Mouse (Mus musculus): ENCODE results near the gene Vcan. TPM values are rescaled to one million over a fixed set of nuclear protein-coding genes. Genes with fewer than 3 reads are reported as not detected.

Gene Vcan
- total and polyA plus RNA-seq, 2 experiments from 2014 or later: 25.0 to 70.9 TPM

DNA sequence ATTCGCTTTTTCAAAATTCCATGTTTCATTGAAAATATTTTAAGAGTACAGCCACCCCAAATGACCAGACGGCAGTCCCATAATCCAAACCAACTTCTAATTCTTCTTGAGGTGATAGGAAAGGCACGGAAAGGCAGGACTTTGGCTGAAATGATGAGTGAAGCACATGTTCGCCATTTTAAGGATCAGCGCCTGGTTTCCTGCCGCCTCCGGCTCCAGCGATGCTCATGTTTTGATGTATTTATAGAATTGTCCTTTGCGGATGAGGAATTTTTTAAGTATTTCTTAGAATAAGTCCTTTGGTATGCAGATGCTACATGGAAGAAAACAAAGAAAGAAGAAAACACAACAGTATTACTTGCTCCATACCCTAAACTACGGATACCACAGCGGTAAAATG lies 85.3 kb downstream of the Vcan start:
- no peak for DNase-seq
- no peak overlapping the region for H3K9ac ChIP-seq
- 96% methylated on average over 11 of the region's 11 CpGs for WGBS

DNA sequence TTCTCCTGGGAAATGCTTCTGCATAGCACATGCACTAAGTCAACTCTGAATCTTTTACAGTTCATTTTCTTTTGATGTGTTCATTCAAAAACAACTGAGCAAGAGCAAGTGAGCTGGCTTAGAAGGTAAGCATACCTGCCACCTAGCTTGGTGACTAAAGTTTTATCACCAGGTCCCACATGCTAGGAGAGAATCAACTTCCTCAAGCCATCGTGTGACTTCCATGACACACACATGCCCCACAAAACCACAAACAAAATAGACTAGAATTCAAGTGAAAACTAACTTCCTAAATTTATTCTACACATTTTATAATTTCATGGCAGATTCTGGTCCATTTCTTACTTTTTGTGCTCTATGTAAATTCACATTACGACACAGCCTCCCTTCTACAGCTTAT lies 89.0 kb downstream of the Vcan start:
- WGBS: 90% methylated on average over 2 of the region's 2 CpGs
- H3K36me3 ChIP-seq (ENCODE audit: insufficient read depth): peaks cover 4% of the 10 kb centered on the region; the same call in 1 of the 2 replicates
- H3K4me1 ChIP-seq (ENCODE audit: insufficient read depth): no peaks in the 10 kb centered on the region
- H3K27me3 ChIP-seq (ENCODE audit: insufficient read depth, low read length): no peaks in the 10 kb centered on the region
- no peaks in the 10 kb centered on the region for H3K9me3 ChIP-seq (ENCODE audit: low read length)
- TF ChIP-seq CTCF (IDR thresholded peaks at IDR 0.05; ENCODE audit: low read depth): no peak
- H3K4me3 ChIP-seq (ENCODE audit: low read depth, low read length): no peak overlapping the region
- H3K4me2 ChIP-seq (ENCODE audit: low read depth): no peak overlapping the region
- H3K9ac ChIP-seq: no peak overlapping the region
- DNase-seq (no peak), ATAC-seq (no peak)
- H3K27ac ChIP-seq (ENCODE audit: low read depth, low read length): no peak overlapping the region

More for the DNA sequence above, 85.3 kb downstream of the Vcan start:
- no peak for TF ChIP-seq CTCF (IDR thresholded peaks at IDR 0.05; ENCODE audit: low read depth)
- Histone ChIP-seq H3K9me3 (ENCODE audit: low read length) (no peaks in the 10 kb centered on the region), H3K27ac (ENCODE audit: low read depth, low read length) (no peak overlapping the region), H3K4me2 (ENCODE audit: low read depth) (no peak overlapping the region), H3K36me3 (ENCODE audit: insufficient read depth) (peaks cover 13% of the 10 kb centered on the region), H3K4me3 (ENCODE audit: low read depth, low read length) (no peak overlapping the region), H3K27me3 (ENCODE audit: insufficient read depth, low read length) (no peaks in the 10 kb centered on the region), H3K4me1 (ENCODE audit: insufficient read depth) (no peaks in the 10 kb centered on the region)
- no peak for ATAC-seq

DNA sequence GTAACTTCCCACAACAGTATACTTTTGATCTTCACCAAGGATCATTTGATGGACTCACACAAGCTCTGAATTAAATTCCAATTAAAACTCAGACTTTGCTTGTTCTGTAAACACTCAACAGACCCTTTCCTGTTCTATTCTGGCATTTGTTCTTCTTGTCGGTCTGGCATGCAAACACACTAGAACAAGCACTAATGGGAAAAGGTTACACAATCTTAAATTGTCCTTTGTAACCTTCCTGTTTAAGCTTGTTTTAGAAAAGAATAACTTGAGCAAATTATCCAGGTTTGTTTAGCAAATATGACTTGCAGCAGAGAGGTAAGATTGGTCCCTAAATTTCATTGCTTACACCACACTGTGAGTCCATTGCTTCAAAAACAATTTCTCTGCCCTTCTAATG lies 89.5 kb downstream of the Vcan start:
- no peak overlapping the region for H3K4me3 ChIP-seq (ENCODE audit: low read depth, low read length)
- no peaks in the 10 kb centered on the region for H3K4me1 ChIP-seq (ENCODE audit: insufficient read depth)
- ATAC-seq: no peak
- no peak for DNase-seq
- 32% methylated on average over 1 of the region's 1 CpGs for WGBS
- H3K27me3 ChIP-seq (ENCODE audit: insufficient read depth, low read length): no peaks in the 10 kb centered on the region
- H3K27ac ChIP-seq (ENCODE audit: low read depth, low read length): no peak overlapping the region
- TF ChIP-seq CTCF (IDR thresholded peaks at IDR 0.05; ENCODE audit: low read depth): no peak
- H3K9me3 ChIP-seq (ENCODE audit: low read length): no peaks in the 10 kb centered on the region
- no peak overlapping the region for H3K9ac ChIP-seq
- H3K4me2 ChIP-seq (ENCODE audit: low read depth): no peak overlapping the region
- peaks cover 4% of the 10 kb centered on the region; the same call in 1 of the 2 replicates for H3K36me3 ChIP-seq (ENCODE audit: insufficient read depth)

DNA sequence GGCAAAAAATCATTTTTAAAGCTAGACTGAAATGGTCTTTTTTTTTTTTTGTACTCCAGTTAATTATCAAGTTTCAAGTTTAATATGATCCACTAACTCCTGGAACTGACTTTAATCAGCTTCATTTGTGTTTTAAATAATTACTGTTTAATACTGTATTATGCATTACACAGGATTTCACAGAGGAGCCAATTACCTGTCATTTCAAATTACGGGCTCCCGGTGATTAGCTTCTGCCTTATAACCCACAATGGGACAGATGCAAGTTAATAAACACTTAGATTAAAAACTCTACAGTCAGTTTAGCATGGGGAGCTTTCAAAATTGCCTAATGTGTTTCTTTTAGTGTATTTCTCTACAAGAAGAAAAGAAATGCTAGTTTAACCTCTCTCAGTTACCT lies 96.7 kb downstream of the Vcan start:
- TF ChIP-seq CTCF (IDR thresholded peaks at IDR 0.05; ENCODE audit: low read depth): no peak
- no peak overlapping the region for H3K9ac ChIP-seq
- H3K9me3 ChIP-seq (ENCODE audit: low read length): no peaks in the 10 kb centered on the region
- no peak overlapping the region for H3K4me2 ChIP-seq (ENCODE audit: low read depth)
- H3K4me1 ChIP-seq (ENCODE audit: insufficient read depth): no peaks in the 10 kb centered on the region
- ATAC-seq (peak; percentile 32; the same call in 1 of the 2 replicates), DNase-seq (no peak)
- no peaks in the 10 kb centered on the region for H3K36me3 ChIP-seq (ENCODE audit: insufficient read depth)
- H3K27me3 ChIP-seq (ENCODE audit: insufficient read depth, low read length): no peaks in the 10 kb centered on the region
- no peak overlapping the region for H3K27ac ChIP-seq (ENCODE audit: low read depth, low read length)
- H3K4me3 ChIP-seq (ENCODE audit: low read depth, low read length): no peak overlapping the region
- WGBS: 30% methylated on average over 2 of the region's 2 CpGs

GRCm38 (mm10) chr13:89637012-89637411 lies 105.3 kb downstream of the Vcan start:
- Histone ChIP-seq H3K4me3 (ENCODE audit: low read depth, low read length) (no peak overlapping the region), H3K9ac (no peak overlapping the region), H3K27ac (ENCODE audit: low read depth, low read length) (no peak overlapping the region), H3K9me3 (ENCODE audit: low read length) (no peaks in the 10 kb centered on the region), H3K4me1 (ENCODE audit: insufficient read depth) (no peaks in the 10 kb centered on the region), H3K4me2 (ENCODE audit: low read depth) (no peak overlapping the region), H3K36me3 (ENCODE audit: insufficient read depth) (no peaks in the 10 kb centered on the region), H3K27me3 (ENCODE audit: insufficient read depth, low read length) (no peaks in the 10 kb centered on the region)
- ATAC-seq (no peak), DNase-seq (no peak)
- TF ChIP-seq CTCF (IDR thresholded peaks at IDR 0.05; ENCODE audit: low read depth): no peak
- 81% methylated on average over 3 of the region's 3 CpGs for WGBS

DNA sequence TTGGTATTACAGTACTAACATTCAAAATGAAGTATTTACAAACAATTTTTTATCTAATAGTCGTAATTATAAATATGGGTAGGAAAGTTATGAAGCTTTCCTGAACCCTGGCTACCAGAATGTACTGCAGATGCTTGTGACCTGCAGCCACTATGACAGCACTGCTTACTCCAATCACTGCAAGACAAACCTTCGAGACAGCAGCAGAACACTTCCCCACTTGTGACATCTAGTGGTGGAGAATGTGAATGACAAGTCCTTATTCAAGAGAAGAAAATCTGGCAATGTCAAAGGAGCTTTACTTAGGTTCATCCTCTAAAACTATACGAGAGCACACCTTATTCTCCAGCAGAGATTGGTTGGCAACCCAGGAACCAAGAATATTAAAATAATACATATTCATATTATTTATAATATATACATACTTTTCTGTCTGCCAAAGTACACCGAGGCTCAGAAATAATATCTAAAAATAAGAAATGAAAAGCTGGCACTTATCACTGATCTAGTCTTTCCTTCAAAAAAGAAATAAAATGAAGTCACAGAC lies 108.1 kb downstream of the Vcan start:
- 20% methylated on average over 4 of the region's 4 CpGs for WGBS
- no peaks in the 10 kb centered on the region for H3K36me3 ChIP-seq (ENCODE audit: insufficient read depth)
- DNase-seq: peak; percentile 74
- H3K4me2 ChIP-seq (ENCODE audit: low read depth): no peak overlapping the region
- no peaks in the 10 kb centered on the region for H3K4me1 ChIP-seq (ENCODE audit: insufficient read depth)
- peak; percentile 72; the same call in 1 of the 2 replicates for ATAC-seq
- TF ChIP-seq CTCF (IDR thresholded peaks at IDR 0.05; ENCODE audit: low read depth): peak; percentile 86
- H3K4me3 ChIP-seq (ENCODE audit: low read depth, low read length): no peak overlapping the region
- no peaks in the 10 kb centered on the region for H3K9me3 ChIP-seq (ENCODE audit: low read length)
- no peak overlapping the region for H3K27ac ChIP-seq (ENCODE audit: low read depth, low read length)
- H3K27me3 ChIP-seq (ENCODE audit: insufficient read depth, low read length): no peaks in the 10 kb centered on the region
- no peak overlapping the region for H3K9ac ChIP-seq

DNA sequence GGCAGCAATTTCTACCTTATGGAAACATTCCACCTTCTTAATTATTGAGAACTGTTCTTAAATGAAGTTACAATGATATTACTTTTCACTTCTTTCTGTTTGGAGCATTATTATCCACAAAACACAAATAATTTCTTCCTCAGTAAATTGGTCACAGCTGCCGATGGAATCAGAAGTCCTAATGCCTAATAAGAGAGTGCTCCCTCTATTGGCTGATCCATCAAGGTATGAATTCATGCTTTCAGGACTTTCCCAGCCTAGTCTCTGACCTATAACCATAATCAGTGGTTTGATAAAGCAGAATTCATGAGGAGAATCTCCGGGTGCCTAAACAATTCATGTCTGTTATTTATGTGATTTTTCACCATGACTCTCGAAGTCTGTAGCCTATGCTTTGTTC lies 123.2 kb downstream of the Vcan start:
- Histone ChIP-seq H3K4me2 (ENCODE audit: low read depth) (no peak overlapping the region), H3K27ac (ENCODE audit: low read depth, low read length) (no peak overlapping the region), H3K9me3 (ENCODE audit: low read length) (no peaks in the 10 kb centered on the region), H3K36me3 (ENCODE audit: insufficient read depth) (no peaks in the 10 kb centered on the region), H3K9ac (no peak overlapping the region), H3K4me3 (ENCODE audit: low read depth, low read length) (no peak overlapping the region), H3K27me3 (ENCODE audit: insufficient read depth, low read length) (no peaks in the 10 kb centered on the region), H3K4me1 (ENCODE audit: insufficient read depth) (no peaks in the 10 kb centered on the region)
- TF ChIP-seq CTCF (IDR thresholded peaks at IDR 0.05; ENCODE audit: low read depth): no peak
- 84% methylated on average over 3 of the region's 3 CpGs for WGBS
- ATAC-seq (no peak), DNase-seq (no peak)

Data from forebrain, postnatal 0 days (tissue).